Mouse (Mus musculus): Measurements from ENCODE around the gene Ttc30a2.

GRCm38 (mm10) chr2:75960366-75961330 is 17.3 kb downstream of the Ttc30a2 start:
- TF ChIP-seq POLR2A (IDR thresholded peaks at IDR 0.05; ENCODE audit: low read depth, low read length) (no peak), CTCF (IDR thresholded peaks at IDR 0.05; ENCODE audit: extremely low read depth, insufficient read length, insufficient replicate concordance, low read depth, low read length) (no peak)

Data from small intestine, adult 2 months (tissue).